Mouse (Mus musculus): Measurements from ENCODE around the gene Vmp1. TPM values are rescaled to one million over a fixed set of nuclear protein-coding genes. Genes with fewer than 3 reads are reported as not detected.

Gene Vmp1
- polyA plus RNA-seq, 1 experiment from 2014 or later = 123 TPM

MicroRNAs encoded within 50 kb of the gene (microRNA counts, 519-probe panel; counts per million panel counts)
- 2,971 counts per million, percentile 79 among the panel's probes with 10 or more counts for microRNA mmu-miR-21

Small RNA genes lying within 50 kb of the gene (microRNA-seq; reads per million reads assigned to microRNA genes)
- gene Mir21a = 3,563 reads per million, percentile 88 among the genes with 10 or more reads in this experiment

Other genes with a start within 250 kb of the Vmp1 start
- 18.7 and 21.5 TPM in 2 replicates for gene Rnft1, start 199.2 kb downstream of the Vmp1 start, polyA plus RNA-seq (2015; fragmentation: Nextera tagmentation; extraction: Ambion mirVana)
- gene Rps6kb1, start 139.0 kb downstream of the Vmp1 start, polyA plus RNA-seq (2015; fragmentation: Nextera tagmentation; extraction: Ambion mirVana) = 53.0 and 53.1 TPM in 2 replicates
- gene Tubd1, start 138.8 kb downstream of the Vmp1 start, polyA plus RNA-seq (2015; fragmentation: Nextera tagmentation; extraction: Ambion mirVana) = 6.5 and 7.7 TPM in 2 replicates
- gene Ptrh2, start 149 bp upstream of the Vmp1 start, polyA plus RNA-seq (2015; fragmentation: Nextera tagmentation; extraction: Ambion mirVana) = 27.5 and 28.6 TPM in 2 replicates
- 146 and 188 TPM in 2 replicates for gene Cltc, start 73.7 kb upstream of the Vmp1 start, polyA plus RNA-seq (2015; fragmentation: Nextera tagmentation; extraction: Ambion mirVana)
- 16.8 and 19.3 TPM in 2 replicates for gene Dhx40, start 123.9 kb upstream of the Vmp1 start, polyA plus RNA-seq (2015; fragmentation: Nextera tagmentation; extraction: Ambion mirVana)